Mouse (Mus musculus) MEL (cell line): ENCODE data around the gene Abcc1.

Source experiments
- E2F4 ChIP-seq: IDR thresholded peaks from 2 replicates; pipeline ENCODE4 v1.6.1; 2011; ENCODE audit warnings: low read depth, low read length, improper control_type of control experiment, borderline replicate concordance
- POLR2A ChIP-seq, 2 experiments: IDR thresholded peaks; 2 replicates each; pipeline ENCODE4 v1.6.1; 2011 to 2012; ENCODE audit warnings: low read length in 2 of 2, mild to moderate bottlenecking in 2 of 2, control low read depth in 1 of 2, improper control_type of control experiment in 1 of 2, low read depth in 1 of 2, moderate library complexity in 1 of 2; ENCODE audit not compliant: control insufficient read depth in 1 of 2, insufficient read depth in 1 of 2, poor library complexity in 1 of 2
- ZNF384 ChIP-seq: IDR thresholded peaks from 2 replicates; pipeline ENCODE4 v1.6.1; 2012; ENCODE audit warnings: low read depth, mild to moderate bottlenecking, inconsistent platforms, low read length, improper control_type of control experiment

GRCm38 (mm10) chr16:14316884-14317876 lies 44.2 kb upstream of the Abcc1 start, which contains the start of gene Fopnl:
- TF ChIP-seq POLR2A (IDR thresholded peaks at IDR 0.05; ENCODE audit: control insufficient read depth in 1 of 2, insufficient read depth in 1 of 2, low read depth in 1 of 2, low read length in 2 of 2, poor library complexity in 1 of 2) (peak; percentile 39 to 91; a peak in 2 of 4 replicates), ZNF384 (no peak), E2F4 (0 out of 2 replicates have a peak, but pooled peaks have one; percentile 44)
